Mouse (Mus musculus) heart, postnatal 0 days (tissue): Measurements from ENCODE around the gene Sft2d1. TPM values are rescaled to one million over a fixed set of nuclear protein-coding genes. Genes with fewer than 3 reads are reported as not detected.
A peak's percentile ranks its signal among the peaks of the same experiment; 100 is the strongest.
"Not testable (repeated sequence)": the region's sequence is repeated elsewhere in the genome, so short reads cannot be mapped to it uniquely, and the experiment has no call there.

Source experiments
- ATAC-seq: fragments of 200-750 bp; cut with Nextera tagmentation; 2 replicates; pipeline ENCODE4 v1.8.0; 2017; ENCODE audit warnings: low read depth, moderate number of reproducible peaks, moderate library complexity; ENCODE audit not compliant: insufficient read depth
- DNase-seq: peaks from one replicate; pipeline ENCODE4 v3.0.0-alpha.2; 2016; ENCODE audit warnings: low spot score
- H3K27ac ChIP-seq: fragments of 300-500 bp; sonication (generic); 2 replicates; pipeline ENCODE4 v1.5.1; 2014; ENCODE audit warnings: low read depth, mild to moderate bottlenecking
- H3K27me3 ChIP-seq: fragments of 300-500 bp; sonication (generic); 2 replicates; pipeline ENCODE4 v1.6.1; 2014; ENCODE audit warnings: low read length, mixed read lengths; ENCODE audit not compliant: control insufficient read depth, insufficient read depth
- H3K36me3 ChIP-seq: fragments of 300-500 bp; sonication (generic); replicated peaks from 2 replicates; pipeline ENCODE4 v1.6.1; 2014; ENCODE audit warnings: low read length, mixed read lengths; ENCODE audit not compliant: control insufficient read depth, insufficient read depth
- H3K4me1 ChIP-seq: fragments of 300-500 bp; sonication (generic); 2 replicates; pipeline ENCODE4 v1.6.1; 2014; ENCODE audit warnings: antibody characterized with exemption; ENCODE audit not compliant: control insufficient read depth, insufficient read depth
- H3K4me2 ChIP-seq: fragments of 300-500 bp; sonication (generic); 2 replicates; pipeline ENCODE4 v1.6.1; 2014; ENCODE audit warnings: low read depth, mild to moderate bottlenecking, low read length, moderate library complexity
- H3K4me3 ChIP-seq: fragments of 300-500 bp; sonication (generic); 2 replicates; pipeline ENCODE4 v1.5.1; 2014; ENCODE audit warnings: low read depth, low read length
- H3K9ac ChIP-seq: fragments of 300-500 bp; sonication (generic); replicated peaks from 2 replicates; pipeline ENCODE4 v1.6.1; 2014; ENCODE audit warnings: low read depth, low read length, mixed read lengths
- H3K9me3 ChIP-seq: fragments of 300-500 bp; sonication (generic); replicated peaks from 2 replicates; pipeline ENCODE4 v1.6.1; 2016; ENCODE audit warnings: low read length; ENCODE audit not compliant: control insufficient read depth
- CTCF ChIP-seq: IDR thresholded peaks from 2 replicates; pipeline ENCODE4 v1.5.1; 2016; ENCODE audit warnings: antibody characterized with exemption, control low read depth, low read depth
- EP300 ChIP-seq: IDR thresholded peaks from 2 replicates; pipeline ENCODE4 v1.6.1; 2016; ENCODE audit warnings: antibody characterized with exemption, low read depth
- WGBS: fragments of 180-500 bp; shearing (Covaris S2); extraction: QIAGEN DNeasy Blood & Tissue Kit; methylation state at CpG from one replicate; pipeline ENCODE4 v1.1.7; 2014; 5-methylcytosine and 5-hydroxymethylcytosine counted together
- polyA plus RNA-seq: library from polyadenylated mRNA; unstranded; fragments of >200 nt; fragmentation: Nextera tagmentation; extraction: Ambion mirVana; gene quantifications from 2 replicates; pipeline ENCODE4 v1.2.1, GENCODE M21; 2015
- total RNA-seq: library from RNA; depleted of rRNA; stranded (reverse); fragments of >200 nt; gene quantifications from 2 replicates; pipeline ENCODE4 v1.2.3, GENCODE M21; 2014; ENCODE audit warnings: low replicate concordance

Gene Sft2d1
- total and polyA plus RNA-seq, 2 experiments from 2014 or later = 54.4 to 68.5 TPM

DNA sequence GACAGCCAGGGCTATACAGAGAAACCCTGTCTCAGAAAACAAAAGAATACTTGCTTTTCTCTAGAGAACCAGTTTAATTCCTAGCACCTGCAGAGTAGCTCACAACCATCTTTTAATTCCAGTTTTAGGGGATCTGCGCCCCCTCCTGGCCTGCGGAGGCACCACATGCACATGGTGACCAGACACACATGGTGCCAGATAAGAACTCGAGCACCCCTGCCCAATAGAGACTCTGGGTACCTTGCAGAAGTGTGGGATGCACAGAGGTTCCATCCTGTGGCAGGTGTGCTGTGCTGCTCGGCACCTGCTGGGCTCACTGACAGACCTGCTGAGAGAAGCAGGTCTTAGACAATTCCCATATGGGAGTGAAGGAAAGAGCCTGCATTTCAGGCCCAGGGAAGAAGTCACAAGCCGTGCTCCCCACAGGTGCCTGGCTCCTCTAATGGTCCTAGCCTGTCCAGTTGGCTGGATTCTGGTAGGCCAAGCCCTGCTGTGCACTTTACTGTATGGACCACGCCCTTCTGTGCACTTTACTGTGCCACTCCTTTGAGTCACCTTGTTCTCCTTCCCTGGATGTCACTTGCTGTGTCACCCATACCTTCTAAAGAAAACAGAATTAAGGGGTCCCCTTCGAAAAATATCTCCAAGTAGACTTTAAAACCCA, 17.7 kb downstream of the Sft2d1 start:
- no peak overlapping the region for H3K27ac ChIP-seq
- TF ChIP-seq EP300 (no peak), CTCF (0 out of 2 replicates have a peak, but pooled peaks have one; percentile 18)
- WGBS = 69% methylated on average over 7 of the region's 7 CpGs

DNA sequence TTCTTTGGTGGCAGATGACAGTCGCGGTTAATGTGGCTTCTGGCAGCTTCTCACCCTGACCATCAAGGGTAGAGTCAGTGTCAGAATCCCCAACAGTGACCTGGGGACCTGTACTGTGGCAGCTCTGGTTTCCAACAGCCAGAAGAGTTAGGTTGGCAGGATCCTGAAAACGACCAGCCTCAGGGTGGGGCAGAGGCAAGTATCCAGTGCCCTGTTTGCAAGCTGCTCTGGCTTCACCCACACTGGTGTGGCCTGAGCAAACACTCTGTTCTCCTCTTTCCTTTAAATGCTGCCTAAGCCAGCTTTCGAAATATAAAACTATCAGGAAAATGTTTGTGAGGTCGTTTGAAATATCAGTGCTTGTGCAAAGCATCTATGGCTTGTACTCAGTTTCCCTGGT, 19.7 kb downstream of the Sft2d1 start:
- H3K4me2 ChIP-seq = no peak overlapping the region
- DNase-seq = no peak
- no peaks in the 10 kb centered on the region for H3K9me3 ChIP-seq
- no peak overlapping the region for H3K4me3 ChIP-seq
- peaks cover 10% of the 10 kb centered on the region for H3K36me3 ChIP-seq
- 67% methylated on average over 5 of the region's 5 CpGs for WGBS
- H3K27ac ChIP-seq = no peak overlapping the region
- no peaks in the 10 kb centered on the region for H3K4me1 ChIP-seq
- TF ChIP-seq CTCF (no peak), EP300 (no peak)
- H3K27me3 ChIP-seq = no peaks in the 10 kb centered on the region
- no peak overlapping the region for H3K9ac ChIP-seq
- no peak for ATAC-seq

More for the DNA sequence above, 17.7 kb downstream of the Sft2d1 start:
- Histone ChIP-seq H3K4me3 (no peak overlapping the region), H3K27me3 (no peaks in the 10 kb centered on the region), H3K4me1 (no peaks in the 10 kb centered on the region), H3K9ac (no peak overlapping the region), H3K9me3 (no peaks in the 10 kb centered on the region), H3K4me2 (no peak overlapping the region), H3K36me3 (peaks cover 11% of the 10 kb centered on the region)
- DNase-seq (no peak), ATAC-seq (no peak)

DNA sequence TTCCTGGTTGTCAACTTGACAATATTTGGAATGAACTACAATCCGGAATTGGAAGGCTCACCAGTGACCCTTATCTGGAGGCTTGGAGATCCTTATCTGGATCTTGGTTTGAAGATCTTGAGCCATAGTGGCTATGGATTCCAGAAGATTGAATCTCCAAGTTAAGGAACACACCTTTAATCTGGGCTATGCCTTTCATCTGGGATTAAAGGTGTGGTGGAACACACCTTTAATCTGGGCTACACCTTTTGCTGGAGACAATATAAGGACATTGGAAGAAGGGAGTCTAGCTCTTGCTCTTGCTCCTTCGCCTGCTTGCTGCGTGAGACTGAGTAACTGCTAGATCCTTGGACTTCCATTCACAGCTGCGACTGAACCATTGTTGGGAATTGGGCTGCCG, 26.3 kb downstream of the Sft2d1 start, which contains the start of gene Prr18:
Prr18 (plus strand) TSS at position 301 of the 400 bp plus-strand sequence.
- WGBS = no CpG with 5 or more reads among the region's 5 CpGs
- not testable (repeated sequence) for ATAC-seq, H3K27ac ChIP-seq, H3K9me3 ChIP-seq, DNase-seq, H3K4me3 ChIP-seq, H3K36me3 ChIP-seq, H3K9ac ChIP-seq, H3K4me2 ChIP-seq
- 0 out of 2 replicates have a peak, but pooled peaks cover 18% of the 10 kb centered on the region for H3K4me1 ChIP-seq
- peaks cover 43% of the 10 kb centered on the region for H3K27me3 ChIP-seq

DNA sequence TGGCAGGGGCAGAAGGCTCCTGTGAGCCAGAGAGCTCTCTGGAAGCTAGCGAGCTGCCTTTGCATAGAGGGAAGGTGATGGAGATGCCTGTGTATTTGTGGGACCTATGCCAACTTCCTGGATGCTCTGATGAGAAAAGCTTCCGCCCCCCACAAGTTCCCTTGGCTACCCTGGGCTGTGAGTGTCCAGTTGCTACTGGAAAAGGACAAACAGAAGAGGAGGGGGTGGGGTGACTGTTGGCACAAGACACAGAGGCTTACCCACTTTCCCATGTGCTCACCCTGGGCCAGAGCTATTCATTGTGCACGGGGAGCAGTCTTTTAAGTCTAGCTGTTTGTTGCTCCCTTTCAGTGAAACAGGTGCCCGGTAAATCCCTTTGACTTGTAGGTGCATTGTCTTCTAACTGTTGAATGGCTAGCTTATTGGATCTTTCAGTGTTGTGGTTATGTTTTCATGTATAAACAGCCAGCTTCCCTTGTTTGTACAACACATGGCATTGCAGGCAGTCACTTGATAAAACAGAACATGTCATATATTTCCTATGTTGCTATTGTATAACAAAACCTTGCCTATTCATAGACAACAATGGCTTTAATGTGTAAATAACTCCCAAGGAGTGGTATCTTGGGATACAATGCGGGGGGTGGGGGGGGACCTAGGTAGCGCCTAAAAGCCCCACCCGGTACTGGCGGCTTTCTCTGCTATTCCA, 28.9 kb downstream of the Sft2d1 start:
- WGBS = 20% methylated on average over 8 of the region's 8 CpGs
- no peaks in the 10 kb centered on the region for H3K9me3 ChIP-seq
- H3K9ac ChIP-seq = no peak overlapping the region
- ATAC-seq (no peak), DNase-seq (no peak)
- H3K36me3 ChIP-seq = no peaks in the 10 kb centered on the region
- 0 out of 2 replicates have a peak, but pooled peaks cover 18% of the 10 kb centered on the region for H3K4me1 ChIP-seq
- H3K4me3 ChIP-seq = peak overlapping the region; percentile 57
- H3K4me2 ChIP-seq = peak overlapping the region; percentile 89
- H3K27ac ChIP-seq = no peak overlapping the region
- TF ChIP-seq EP300 = no peak
- no peak for TF ChIP-seq CTCF
- H3K27me3 ChIP-seq = peaks cover 54% of the 10 kb centered on the region

DNA sequence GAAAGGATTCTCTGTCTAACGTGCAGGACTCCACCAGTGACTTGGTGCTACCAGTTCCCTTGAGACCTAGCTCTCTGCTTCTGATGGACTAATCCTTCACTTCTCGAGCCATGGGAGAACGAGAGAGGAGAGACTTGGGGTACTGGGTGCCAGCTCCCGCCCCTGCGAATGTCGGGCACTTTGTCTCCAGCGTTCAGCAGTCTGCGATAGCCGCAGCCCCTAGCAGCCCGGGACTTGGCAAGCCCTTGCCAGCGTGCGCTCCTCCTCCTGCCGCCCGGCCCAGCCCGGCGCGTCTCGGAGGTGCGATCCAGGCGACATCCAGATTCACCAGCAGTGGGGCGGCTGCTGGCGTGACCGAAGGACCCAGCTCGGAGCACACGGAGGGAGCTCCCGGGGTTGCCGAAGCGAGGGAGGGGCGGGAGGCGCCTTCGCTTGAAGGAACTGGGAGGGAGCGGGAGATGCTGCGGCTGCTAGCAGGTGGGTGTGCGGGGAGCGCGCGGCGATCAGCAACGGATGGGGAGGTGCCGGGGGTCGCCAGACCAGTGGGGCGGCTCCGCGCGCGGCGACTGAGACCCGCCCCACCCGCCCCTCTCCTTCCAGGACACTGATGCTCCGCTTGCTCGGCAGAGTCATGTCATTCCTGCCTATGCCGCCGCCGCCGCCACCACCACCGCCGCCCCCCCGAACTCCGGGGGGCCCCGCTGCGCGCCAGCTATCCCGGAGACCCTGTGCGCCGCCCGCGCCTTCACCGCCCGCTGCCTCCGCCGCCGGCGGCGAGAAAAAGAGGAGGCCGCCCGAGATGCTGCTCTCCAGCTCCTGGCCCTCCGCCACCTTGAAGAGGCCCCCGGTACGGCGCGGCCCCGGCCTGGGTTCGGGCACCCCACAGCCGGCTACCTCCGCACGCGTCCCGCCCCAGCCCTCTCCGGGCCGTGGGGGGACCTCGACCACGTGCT, 29.8 kb downstream of the Sft2d1 start:
- Histone ChIP-seq H3K4me3 (peak overlapping the region; percentile 57), H3K9ac (peak overlapping the region; percentile 8; the same call in 1 of the 2 replicates), H3K4me2 (peak overlapping the region; percentile 89), H3K9me3 (no peaks in the 10 kb centered on the region), H3K36me3 (no peaks in the 10 kb centered on the region), H3K27ac (no peak overlapping the region), H3K27me3 (peaks cover 54% of the 10 kb centered on the region), H3K4me1 (0 out of 2 replicates have a peak, but pooled peaks cover 18% of the 10 kb centered on the region)
- ATAC-seq (peak; percentile 62; the same call in 1 of the 2 replicates), DNase-seq (no peak)
- WGBS = under 1% methylated on average over 58 of the region's 92 CpGs
- TF ChIP-seq EP300 = no peak
- TF ChIP-seq CTCF = no peak
